Mouse (Mus musculus): ENCODE results near the gene Pabpn1l.
"Not testable (repeated sequence)": the region's sequence is repeated elsewhere in the genome, so short reads cannot be mapped to it uniquely, and the experiment has no call there.

Gene Pabpn1l

GRCm38 (mm10) chr8:122576648-122577022 is 45.9 kb downstream of the Pabpn1l start, which contains the start of gene Aprt:
TSS of gene Aprt (minus strand) at chr8:122576909.
- peak; percentile 69 for DNase-seq (ENCODE audit: extremely low spot score, low read depth, low spot score)

- DNase-seq (ENCODE audit: extremely low spot score, low read depth, low spot score) = no peak
Observed at GRCm38 (mm10) chr8:122575735-122576647, 46.5 kb downstream of the Pabpn1l start.

DNA sequence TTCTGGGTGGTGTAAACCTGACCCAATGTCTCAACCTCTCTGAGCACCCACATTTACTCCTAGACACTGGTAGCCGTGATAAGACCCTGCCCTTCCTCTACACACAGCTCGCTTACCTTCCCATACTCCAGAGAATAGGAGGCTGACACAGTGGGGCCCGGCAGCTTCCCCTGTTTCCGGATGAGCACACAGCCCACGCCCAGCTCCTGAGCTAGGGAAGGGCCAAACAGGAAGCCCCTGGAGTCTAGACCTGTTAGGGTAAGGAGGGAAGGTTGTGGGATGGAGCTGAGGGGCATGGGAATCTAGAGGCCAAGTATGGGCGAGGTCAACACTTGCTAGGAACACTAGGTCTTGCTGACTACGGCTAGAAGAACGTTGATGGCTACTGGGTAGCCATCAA is 47.3 kb downstream of the Pabpn1l start:
- no peak for DNase-seq (ENCODE audit: extremely low spot score, low read depth, low spot score)

- no peak for DNase-seq (ENCODE audit: extremely low spot score, low read depth, low spot score)
Observed at GRCm38 (mm10) chr8:122574667-122575251, 47.8 kb downstream of the Pabpn1l start.

DNA sequence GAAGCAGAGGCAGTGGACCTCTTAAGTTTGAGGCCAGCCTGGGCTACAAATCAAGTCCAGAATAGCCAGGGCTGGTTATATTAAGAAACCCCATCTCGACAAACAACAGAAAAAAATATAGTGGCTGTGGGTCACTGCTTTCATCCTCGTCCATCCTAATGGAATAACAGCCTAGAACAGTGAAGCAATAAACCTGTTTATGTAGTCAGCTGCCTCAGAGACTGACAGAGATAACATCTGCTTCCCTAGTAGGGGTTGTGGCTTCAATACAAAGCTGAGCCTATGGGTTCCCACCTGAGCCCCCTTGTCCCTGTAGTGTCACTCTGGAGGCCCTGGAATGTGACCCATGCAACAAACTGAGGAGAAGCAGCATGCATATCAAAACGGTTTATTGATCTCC is 48.3 kb downstream of the Pabpn1l start:
- no peak for DNase-seq (ENCODE audit: extremely low spot score, low read depth, low spot score)

- no peak for DNase-seq (ENCODE audit: extremely low spot score, low read depth, low spot score)
Observed at GRCm38 (mm10) chr8:122573577-122573976, 49.0 kb downstream of the Pabpn1l start.

- not testable (repeated sequence) for DNase-seq (ENCODE audit: extremely low spot score, low read depth, low spot score)
Observed at GRCm38 (mm10) chr8:122573176-122573575, 49.4 kb downstream of the Pabpn1l start.

- DNase-seq (ENCODE audit: extremely low spot score, low read depth, low spot score) = no peak
Observed at GRCm38 (mm10) chr8:122572751-122573150, 49.8 kb downstream of the Pabpn1l start.

DNA sequence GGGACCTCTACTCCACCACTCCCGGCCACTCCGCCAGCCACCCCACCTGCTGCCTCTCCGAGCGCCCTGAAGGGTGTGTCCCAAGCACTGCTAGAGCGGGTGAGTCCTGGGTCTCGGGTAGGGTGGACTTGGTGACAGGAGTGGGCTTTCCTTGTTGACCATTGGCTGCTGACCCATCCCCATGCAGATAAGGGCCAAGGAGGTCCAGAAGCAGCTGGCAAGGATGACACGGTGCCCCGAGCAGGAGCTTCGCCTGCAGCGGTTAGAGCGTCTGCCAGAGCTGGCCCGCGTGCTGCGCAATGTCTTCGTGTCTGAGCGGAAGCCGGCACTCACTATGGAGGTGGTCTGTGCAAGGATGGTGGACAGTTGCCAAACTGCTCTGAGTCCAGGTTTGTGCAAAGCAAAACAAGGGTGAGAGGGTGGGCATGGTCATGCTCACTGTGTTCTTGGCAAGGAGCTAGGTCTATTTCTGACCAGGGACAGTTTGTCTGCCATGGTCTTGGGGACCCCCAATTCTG is 50.7 kb downstream of the Pabpn1l start:
- DNase-seq (ENCODE audit: extremely low spot score, low read depth, low spot score) = no peak

GRCm38 (mm10) chr8:122571153-122571552 is 51.4 kb downstream of the Pabpn1l start:
- no peak for DNase-seq (ENCODE audit: extremely low spot score, low read depth, low spot score)

DNA sequence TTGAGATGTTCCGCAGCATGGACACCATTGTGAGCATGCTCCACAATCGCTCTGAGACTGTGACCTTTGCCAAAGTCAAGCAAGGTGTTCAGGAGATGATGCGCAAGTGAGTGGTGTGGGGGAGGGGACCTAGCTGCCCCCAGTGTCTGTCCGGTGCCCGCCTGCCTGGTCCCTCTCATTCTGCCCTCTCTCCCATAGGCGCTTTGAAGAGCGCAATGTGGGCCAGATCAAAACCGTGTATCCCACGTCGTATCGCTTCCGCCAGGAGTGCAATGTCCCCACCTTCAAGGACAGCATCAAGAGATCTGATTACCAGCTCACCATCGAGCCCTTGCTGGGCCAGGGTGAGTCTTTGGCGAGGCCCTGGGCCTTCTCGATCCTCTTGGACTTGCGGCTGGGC is 52.5 kb downstream of the Pabpn1l start:
- DNase-seq (ENCODE audit: extremely low spot score, low read depth, low spot score) = no peak
